Mouse (Mus musculus) cerebellum, adult 18-20 months (tissue): ENCODE results near the gene Kcnk1.

Experiments used
- DNase-seq, 2 experiments: peaks; one replicate each; pipeline ENCODE4 v3.0.0; 2021

Kcnk1 gene

DNA sequence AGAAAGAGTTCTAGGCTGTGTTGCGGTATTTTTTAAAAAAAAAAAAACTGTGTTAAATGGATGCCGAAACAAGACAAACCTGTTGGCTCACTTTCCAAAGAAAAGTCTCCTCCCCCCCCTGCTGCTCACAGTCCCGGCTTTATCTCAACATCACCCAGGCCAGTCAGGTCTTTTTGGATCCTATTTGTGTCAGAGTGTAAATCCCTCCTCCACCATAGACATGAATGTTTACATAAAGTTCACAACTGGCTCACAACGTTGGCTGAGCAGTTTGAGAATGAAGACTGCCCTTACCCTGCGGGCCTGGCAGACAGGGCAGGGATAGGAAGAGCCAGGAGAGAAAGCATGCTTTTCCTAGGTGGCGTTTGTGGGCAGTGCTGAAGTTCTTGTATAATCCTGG lies 2.0 kb downstream of the Kcnk1 start:
- peak; percentile 55 for DNase-seq

DNA sequence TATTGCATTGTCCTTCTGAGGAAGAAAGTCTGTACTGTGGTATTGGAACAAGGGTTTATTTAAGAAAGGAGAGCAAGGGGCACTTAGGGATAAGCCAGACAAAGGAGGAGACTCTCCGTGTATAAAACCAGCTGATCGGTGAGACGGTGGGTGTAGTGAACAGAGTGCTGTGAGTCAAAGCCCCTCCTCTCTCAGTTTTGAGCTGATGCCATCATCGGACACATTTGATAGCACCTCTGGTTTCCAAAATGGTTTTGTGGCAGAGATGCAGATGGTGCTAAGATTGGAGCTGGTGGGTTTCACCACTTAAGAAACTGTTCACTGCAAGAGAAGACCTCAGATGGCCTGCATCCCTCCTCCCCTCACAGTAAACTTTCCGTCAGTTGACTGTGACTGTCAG lies 2.6 kb downstream of the Kcnk1 start:
- DNase-seq = peak in 1 of 2 experiments; percentile 27

DNA sequence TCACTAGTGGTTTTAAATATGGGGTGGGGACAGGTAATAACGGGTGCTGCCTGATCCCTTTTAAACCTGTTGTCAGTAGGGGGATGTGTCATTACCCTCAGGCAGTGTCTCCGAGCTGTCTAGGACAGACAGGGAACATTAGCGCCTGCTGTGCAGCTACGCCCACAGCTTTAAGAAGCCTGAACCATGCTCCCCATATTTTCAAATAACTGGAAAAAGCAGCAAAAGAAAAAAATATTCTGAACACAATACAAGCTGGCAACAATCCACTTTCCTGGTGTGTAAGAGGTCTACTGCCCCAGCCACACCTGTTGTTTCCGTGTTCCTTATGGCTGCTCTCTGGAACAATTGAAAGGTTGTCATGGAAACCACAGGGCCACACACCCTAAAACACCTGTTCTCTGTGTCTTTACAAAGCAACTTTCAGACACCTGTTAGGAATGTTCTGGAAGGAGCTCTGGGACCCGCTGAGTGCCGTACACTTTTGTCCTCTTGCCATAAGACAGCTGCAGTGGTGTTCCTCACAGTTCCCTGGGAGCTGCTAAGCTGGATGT lies 4.9 kb downstream of the Kcnk1 start:
- DNase-seq = peak; percentile 30 to 43

DNA sequence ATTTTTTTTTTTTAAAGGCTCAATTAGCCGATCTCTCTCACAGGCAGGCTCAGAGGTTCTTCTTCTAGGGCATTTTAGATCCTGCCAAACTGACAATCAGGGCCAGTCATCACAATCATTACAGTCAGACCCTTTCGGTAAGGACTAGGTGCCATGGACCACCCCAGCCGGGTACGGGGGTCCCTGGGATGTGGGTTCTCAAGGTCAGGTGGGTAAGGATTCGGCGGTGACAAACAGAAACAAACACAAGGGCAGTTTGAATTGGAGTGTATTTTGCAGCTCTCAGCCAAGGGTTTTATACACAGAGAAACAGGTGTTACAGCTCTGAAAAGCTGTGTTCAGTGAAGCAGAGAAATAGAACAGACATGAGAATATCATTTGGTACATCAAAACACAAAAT lies 8.6 kb downstream of the Kcnk1 start:
- DNase-seq = peak; percentile 13 to 46

DNA sequence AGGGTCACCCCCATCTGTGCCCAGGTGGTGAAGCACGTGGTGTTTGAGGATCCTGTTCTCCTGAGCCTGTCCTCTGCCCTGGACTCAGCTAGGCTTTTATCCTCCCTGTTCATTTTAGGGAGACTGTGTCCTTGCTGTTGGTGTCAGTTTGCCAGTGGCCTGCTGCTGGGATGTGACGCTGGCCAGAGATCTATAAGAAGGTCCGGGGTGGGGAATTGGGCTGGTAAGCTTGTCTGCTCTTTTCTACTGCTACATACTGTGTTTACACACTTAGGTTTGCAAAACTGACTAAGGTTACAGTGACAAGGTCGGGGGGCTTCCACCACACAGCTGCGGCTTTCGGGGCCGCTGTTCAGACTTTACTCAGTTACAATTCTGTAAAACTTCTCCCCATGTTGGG lies 10.0 kb downstream of the Kcnk1 start:
- peak; percentile 28 to 43 for DNase-seq

DNA sequence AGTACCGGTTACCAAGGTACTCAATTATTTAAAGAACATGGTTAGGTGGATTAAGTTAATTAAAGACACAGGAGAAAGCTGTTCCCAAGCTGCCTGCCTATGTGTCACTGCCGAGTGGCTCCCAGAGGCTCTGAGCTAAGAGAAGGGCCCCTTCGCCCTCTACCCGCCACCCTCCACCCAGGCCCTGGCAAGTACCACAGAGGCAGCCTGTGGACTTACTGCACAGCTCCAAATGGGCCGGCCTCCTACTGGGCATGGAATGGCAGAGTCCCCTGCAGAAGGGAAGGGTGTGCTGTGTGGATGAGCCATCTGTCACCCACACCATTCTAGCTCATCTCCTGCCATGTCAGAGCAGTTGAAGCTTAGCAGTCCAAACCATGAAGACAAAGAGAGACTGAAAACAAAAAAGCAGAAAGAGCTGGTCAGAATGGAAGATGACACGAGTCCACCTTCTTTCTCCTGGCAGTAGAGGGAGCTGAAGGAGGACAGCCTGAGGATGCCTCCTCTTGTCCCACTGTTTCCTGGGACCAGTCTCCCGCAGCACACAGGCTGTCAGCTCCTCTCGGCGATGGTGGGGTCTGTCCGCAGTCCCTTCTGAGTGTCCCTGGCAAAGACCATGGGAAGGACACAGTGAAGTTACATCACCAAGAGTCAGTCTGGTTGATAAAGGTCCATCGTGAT lies 11.5 kb downstream of the Kcnk1 start:
- peak; percentile 89 to 95 for DNase-seq

DNA sequence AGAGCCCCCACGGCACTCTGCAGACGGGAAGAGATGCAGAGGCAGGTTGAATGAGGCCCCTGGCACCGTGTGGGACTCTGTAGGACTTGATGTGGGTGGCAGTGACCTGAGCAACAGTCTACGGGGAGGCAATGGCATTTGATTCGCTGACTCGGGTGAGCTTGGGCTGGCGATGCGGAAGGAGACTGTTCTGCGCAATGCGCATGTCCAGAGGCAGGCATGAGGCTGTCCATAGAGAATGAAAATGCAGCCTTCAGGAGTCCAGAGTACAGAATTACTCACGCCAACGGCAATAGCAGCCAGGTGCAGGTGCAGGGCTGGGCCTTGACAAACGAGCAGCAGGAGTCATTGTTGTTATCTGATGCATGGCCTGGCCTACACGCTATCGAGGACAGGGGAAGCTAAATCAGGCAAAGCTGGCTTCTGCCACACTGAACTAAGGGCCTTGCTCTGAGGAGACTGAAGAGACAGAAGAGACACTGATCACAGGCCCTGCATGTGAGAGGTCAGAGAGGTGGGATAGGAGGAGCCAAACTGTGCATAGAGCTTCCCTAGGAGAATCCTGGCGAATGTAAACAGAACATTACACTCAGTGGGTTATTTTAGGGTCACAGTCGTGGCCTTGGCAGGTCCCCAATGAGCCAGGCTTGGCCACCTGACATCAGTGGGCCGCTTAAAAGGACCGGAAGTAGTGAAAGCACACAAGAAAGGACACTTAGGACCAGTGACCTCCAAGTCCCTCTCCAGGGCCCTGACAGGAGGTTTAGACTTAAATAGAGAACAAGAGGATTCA lies 12.8 kb downstream of the Kcnk1 start:
- peak; percentile 41 to 54 for DNase-seq

DNA sequence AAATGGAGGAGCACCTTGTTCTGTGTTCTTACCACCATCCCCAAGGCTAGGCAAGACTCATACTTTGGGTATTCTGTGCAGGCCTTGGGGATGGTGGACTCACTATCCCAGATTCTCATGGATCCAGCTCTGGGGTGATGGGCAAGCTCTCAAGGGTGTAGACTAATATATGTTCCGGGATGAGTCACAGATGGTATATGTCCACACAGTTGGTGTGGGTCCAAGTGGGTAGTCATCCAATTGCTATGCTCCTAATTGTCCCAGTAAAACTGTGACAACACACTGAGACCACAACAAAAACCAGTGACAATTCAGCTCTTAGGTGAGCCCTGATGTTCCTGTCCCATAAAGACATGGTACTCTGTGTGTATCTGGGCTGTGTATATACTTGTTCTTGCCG lies 14.0 kb downstream of the Kcnk1 start:
- peak; percentile 68 to 70 for DNase-seq

DNA sequence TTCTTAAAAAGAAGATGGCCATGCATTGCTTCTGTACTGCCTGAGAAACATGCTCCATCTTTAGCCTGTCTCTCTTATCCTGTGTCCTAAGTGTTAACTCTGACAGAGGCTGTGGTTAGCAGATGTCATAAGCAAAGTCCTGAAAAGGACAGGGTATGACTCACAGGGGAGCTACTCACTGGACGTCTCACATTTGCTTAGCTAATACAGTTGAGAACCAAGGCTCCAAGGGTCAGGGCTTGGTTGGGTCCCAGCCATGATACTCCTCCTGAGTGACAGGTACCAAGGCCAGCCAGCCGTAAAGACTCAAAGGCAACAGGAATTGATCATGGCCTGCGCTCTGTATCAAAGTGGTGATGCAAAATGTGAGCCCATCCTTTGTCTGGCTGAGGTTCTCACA lies 15.9 kb downstream of the Kcnk1 start:
- no peak for DNase-seq

DNA sequence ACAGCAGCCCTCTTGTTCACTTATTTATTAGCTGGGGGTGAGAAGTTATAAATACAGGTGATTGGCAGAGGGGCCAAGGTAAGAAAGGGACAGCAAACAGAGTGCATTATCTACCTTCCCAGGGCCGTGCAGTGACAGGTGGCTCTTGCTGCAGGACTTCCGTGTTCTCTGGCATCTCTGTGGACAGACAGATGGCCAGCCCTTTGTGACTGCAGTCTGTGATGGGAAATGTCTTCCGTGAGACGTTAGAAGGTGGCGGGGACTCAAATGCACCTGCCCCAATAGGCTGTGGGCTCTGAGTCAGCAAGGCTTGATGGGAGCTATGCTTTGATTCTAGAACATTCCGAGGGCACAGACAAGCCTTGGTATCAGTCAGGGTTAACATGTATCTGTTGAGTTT lies 17.4 kb downstream of the Kcnk1 start:
- peak; percentile 85 to 91 for DNase-seq

DNA sequence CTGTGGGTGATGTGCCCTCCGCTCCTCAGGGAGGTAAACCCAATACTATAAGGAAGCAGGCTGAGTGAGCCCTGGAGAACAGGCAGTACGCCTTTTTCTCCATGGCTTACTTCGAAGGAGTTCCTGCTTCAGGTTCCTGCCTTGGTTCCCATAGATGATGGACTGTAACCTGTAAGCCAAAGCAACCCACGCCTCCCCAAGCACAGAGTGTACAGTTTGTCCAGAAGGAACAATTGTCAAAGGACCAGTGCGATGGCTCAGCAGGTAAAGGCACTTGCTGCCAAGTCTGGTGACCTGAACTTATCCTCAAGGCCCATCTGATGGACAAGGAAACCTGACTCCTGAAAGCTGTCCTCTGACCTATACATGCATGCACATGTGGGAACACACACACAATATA lies 18.7 kb downstream of the Kcnk1 start:
- peak; percentile 63 to 66 for DNase-seq

DNA sequence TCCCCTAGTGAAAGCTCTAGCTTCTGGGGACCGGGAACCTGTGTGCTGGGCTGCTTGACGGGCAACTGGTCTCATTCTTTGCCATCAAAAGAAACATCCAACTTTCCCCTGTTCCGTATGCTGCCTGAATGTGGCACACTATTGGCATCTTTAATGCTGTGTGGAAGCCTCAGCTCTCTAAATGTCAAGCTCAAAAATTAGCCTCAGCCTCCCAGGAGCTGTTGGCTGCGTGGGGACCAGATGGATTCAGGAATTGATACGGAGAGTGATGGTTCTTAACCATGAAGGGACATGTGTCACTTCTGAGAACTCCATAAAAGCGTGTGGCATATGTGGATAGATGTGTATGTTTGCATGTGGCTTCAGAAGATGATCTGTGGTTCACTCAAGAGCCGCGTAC lies 27.0 kb downstream of the Kcnk1 start:
- DNase-seq = peak; percentile 52 to 55

DNA sequence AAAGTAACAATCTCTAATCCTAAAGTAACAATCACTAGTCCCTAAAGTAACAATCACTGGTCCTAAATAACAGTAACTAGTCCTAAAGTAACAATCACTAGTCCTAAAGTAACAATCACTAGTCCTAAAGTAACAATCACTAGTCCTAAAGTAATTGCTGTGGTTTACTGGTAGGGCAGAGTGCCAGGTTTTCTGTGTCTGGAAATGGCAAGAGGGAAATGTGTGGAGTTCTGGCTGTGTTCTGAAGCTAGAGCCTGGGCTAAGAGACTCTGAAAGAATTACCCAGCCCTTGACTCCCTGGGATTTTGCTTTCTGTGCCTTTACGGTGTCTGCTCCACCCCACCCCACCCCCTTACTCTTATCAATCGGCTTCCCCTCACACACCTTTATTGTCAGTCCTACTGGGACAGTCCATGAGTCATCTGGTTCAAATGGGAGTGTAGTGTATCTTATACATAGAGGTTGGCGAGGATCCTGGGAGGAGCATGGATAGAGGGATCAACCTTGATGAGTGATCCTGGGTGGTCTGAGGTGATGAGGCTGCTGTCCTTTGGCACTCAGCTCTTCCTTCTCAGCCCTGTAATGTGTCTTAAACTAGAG lies 28.8 kb downstream of the Kcnk1 start:
- DNase-seq = peak; percentile 48

DNA sequence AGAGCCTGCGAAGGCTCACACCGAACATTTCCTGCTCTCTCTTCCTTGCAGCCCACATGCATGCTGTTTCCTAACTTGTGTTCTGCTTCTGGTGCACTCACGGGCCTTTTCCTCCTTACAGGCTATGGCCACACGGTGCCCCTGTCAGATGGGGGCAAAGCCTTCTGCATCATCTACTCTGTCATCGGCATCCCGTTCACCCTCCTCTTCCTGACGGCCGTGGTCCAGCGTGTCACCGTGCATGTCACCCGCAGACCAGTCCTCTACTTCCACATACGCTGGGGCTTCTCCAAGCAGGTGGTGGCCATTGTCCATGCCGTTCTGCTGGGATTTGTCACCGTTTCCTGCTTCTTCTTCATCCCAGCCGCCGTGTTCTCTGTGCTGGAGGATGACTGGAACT lies 29.9 kb downstream of the Kcnk1 start:
- peak in 1 of 2 experiments; percentile 51 for DNase-seq

DNA sequence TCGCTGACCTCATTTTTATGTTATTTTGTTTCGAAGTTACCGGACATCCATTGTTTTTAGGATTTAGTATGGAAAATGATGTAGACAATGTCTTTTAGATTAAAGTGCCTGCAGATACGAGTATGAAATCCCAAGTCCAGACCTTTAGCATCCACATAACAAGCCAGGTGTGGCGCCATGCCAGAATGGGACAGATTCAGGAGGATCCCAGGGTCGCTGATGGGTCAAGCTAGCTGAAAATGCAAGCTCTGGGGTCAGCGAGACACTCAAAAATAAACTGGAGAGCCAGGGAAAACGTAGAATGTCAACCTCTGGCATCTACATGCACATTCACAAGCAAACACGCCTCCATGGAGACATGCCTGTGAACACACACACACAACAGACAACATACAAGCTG lies 31.2 kb downstream of the Kcnk1 start:
- peak in 1 of 2 experiments; percentile 53 for DNase-seq

DNA sequence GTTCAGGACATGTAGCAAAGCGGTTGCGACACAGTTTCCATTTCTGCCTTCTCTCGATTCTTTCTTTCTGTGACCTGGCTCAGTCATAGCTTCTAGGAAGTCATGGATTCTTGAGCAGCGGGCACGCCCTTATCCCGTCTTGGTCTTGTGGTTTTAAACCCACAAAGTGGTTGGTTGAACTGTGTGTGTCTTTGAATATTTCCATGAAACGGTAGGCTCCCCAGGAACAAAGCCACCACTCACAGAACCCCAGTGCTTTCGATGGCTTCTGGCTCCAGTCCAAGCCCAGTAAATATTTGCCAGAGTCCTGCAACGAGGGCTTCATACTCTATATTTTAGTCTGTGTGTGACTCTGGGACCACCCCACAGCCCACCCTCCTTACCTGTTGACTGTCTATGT lies 31.6 kb downstream of the Kcnk1 start:
- peak in 1 of 2 experiments; percentile 50 for DNase-seq

DNA sequence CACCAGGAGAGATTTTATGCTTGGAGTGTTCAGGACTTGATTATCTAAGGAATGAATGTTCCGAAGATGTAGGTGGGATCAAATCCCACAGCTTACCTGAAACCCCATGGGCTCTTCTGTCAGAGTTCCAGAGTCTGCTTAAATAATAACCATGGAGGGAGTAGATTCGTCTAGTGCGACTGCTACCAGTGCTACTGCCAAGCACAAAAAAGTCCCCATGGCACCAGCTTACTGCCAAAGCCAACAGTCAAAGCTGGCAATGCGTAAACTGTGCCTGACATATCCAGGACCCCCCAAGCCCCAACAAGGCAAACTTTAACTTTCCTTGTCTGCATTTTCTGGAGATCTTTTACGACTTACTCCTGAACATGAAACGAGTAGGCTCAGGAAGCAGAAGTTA lies 32.5 kb downstream of the Kcnk1 start:
- DNase-seq = peak in 1 of 2 experiments; percentile 42

DNA sequence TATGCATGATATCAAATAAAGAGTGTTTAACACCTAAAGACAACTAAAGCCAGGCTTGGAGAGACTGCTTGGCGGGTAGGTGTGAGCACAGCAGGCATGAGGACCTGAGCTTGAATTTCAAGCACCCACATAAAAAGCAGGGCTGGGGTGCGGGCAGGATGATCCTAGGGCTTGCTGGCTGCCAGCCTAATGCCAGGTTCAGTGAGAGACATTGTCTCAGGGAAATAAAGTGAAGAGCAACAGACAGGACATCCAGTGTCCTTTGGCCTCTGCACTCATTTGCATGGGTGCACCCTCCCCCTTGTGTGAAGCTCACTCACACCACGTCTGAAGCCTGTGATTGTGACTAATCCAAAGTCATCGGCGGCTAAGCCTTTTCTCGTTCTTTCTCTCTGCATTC lies 34.0 kb downstream of the Kcnk1 start:
- no peak for DNase-seq

DNA sequence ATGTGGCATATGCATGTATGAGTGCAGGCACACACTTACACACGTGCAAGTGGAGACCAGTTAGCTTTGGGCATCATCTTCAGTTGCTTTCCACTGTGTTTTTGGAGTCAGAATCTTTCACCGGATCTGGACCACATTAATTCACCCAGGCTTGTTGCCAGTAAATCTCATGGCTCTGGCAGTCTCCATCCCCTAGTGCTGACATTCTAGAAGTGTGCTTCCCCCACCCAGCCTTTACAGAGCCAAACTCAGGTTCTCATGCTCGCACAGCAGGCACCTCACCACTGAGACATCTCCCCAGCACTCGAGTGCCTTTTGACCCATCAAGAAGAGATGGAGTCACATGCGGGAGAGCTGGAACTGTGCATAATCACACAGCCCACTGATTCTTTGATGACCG lies 37.8 kb downstream of the Kcnk1 start:
- DNase-seq = peak; percentile 49 to 53

DNA sequence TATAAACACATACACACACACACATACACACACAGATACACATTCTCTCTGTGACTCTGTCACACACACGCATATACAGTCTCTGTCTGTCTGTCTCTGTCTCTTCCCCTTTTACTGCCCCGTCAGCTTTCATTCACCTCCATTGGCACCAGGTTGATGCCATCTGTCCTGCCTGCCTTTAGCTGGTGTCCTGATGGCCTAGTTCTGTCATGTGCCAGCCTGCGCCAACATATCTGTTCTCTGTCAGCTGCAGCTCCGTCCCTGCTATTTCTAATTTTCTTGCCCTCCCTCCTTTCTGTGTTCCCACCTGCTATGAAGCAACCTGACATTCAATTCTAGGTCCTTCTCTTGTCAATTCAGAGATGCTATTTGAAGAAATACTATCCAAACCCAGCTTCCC lies 40.1 kb downstream of the Kcnk1 start:
- DNase-seq = peak; percentile 87 to 94

DNA sequence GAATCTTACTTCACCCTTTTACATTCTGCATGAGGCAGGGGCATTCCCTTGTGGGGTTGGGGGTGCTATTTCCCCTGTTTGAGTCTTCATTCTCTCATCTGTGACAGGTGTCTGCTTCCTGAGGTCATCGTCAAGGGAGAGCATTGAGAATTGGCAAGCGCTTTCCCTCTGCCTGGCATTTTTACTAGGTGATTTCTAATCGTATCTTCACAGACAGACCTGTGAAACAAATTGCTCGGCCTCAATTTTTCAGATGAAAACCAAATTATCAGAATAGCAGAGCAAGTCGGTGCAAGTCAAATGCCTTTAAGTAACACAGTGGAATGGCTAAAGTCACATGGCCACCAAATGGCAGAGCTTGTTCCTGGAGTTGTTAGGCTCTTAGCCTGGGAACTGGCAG lies 41.4 kb downstream of the Kcnk1 start:
- DNase-seq = peak; percentile 51 to 57

DNA sequence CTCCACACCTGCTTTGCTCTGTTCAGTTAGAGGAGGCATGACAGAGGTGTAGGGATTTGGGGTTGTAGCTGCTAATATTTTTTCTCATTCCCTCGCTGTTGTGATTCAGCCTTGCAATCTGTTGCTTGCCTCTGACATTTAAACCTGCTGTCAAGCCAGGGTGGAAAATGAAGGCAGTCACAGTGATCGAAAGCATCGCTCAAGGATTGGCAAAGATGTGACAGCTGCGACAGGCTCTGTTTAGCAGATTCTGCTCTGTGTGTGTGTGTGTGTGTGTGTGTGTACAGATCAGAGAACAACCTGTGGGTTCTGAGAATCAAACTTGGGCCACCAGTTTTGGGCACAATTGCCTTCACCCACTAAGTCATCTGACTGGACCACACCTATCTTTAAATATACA lies 50.8 kb downstream of the Kcnk1 start:
- DNase-seq = no peak

DNA sequence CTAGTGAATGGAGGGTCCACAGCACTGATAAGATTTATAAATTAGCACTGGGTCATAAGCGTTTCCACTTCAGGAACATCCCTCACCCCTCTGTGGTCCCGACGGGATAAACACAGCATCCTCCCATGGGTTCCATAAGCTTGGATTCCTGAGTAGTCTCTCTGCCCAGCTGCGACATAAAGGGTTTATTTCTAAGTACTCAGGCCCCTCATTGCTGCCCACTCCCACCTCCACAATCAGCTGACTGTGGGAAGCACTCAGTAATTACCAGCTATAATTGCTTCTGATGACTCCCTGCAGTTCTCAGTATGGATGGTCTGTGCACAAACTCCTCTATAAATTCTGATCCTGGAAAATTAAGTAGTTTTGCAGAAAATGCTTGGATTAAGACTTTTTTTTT lies 58.9 kb downstream of the Kcnk1 start:
- no peak for DNase-seq

DNA sequence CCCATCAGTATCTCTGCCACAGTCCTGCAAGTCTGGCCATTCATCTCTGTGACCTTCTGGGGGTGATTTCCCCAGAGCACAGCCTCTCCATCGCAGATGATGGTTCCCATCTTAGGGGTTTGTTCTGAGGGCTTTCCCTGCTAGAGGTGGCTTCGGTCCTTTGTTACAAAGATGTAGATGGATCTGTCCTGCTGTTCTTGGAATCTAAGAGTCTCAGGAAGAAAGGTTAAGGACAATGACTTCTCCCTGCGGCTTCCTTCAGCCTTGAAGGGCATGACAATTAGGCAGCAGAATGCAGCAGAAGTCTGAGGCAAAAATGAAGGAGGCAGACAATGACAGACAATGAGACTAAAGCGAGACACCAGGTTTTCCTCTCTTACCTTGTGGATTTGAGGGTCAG lies 63.9 kb downstream of the Kcnk1 start:
- no peak for DNase-seq
